Mouse (Mus musculus): Measurements from ENCODE around the gene Vrk3. TPM values are rescaled to one million over a fixed set of nuclear protein-coding genes. Genes with fewer than 3 reads are reported as not detected.
"Not testable (repeated sequence)": the region's sequence is repeated elsewhere in the genome, so short reads cannot be mapped to it uniquely, and the experiment has no call there.

Vrk3 gene
- 10 to 100 TPM; 26.8 to 33.5 (median 30.9) TPM for total RNA-seq (2022)

DNA sequence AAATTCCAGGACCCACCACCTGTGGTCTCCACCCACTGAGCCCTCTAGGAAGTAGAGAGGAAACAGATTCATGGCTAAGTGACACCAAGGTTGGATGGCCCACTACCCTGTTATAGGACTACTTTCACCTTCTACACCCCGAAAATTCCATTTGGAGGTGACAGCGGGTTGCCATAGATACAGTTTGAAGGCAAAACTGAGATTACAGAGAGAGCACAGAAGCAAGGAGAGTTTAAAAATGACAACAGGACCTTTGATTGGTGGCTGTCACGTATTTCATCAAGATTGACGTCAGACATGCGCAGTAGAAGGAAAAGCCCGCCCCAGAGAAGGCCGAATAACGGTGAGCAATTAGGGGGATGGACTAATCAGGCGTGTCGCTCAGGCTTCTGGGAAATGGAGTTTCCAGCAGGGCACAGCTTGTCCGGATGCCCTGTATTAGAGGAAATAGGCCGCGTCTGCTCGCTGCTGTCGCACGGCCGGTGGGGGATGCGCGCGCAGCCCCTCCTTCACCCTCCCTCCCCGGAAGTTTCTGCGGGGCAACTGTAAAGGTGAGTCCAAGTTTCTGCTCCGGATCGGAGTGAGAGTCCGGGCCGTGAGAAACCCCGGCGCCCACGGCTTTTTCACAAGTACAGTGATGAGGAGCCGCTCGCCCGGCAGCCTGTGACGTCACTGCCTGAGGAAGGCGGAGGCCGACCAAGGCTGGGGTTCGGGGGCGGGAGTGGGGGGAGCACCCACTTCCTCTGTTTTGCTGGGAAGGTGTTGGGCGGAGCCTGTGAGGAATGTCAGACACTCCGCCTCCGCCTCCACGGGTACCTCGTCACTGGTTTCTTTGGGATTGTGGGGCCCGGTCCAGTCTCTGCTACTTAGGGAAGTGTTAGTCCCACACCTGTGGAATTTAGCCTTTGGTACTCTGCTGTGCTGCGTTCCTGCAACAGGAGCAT, at the start of gene Vrk3:
Vrk3 (plus strand) TSS at position 313 of the 944 bp plus-strand sequence.
- DNase-seq (ENCODE audit: low spot score in 2 of 2) = peak; percentile 83 to 95

DNA sequence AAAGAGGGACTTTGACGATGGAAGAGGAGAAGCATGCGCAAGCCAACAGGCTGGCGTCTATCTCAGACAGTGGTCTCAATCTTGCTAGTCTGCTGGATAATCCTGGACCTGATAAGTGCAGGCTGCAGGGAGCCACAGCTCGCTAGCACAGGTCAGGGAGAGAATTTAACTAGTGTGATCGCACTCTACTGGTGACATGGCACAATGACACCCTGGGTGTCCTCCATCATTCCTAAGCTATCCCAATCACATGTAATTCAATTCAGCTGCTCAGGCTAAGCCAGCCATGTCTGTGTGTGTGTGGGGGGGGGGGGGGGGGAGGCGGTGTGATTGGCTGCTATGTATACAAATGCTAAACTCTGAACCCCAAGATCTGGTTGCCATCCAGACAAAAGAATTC, 46.3 kb upstream of the Vrk3 start:
- DNase-seq (ENCODE audit: low spot score in 2 of 2) = no peak

DNA sequence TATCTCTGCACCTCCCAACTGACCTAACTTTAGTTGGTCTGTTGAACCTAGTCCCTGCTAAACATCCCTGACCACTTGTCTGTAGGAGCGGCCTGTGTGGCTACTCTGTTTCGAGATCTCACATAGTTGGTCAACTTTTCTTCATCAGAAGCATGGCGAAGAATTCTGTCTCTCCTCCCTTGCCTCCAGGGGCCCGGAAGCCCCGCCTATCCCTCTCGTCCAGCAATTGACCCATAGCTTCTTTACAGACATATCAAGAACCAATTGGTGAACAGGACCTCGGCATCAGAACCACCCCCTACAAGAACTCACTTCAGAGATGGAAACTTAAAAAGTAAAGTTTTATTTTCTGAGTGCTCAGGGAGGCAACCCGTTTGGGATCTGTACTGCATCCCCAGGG, 45.2 kb upstream of the Vrk3 start:
- DNase-seq (ENCODE audit: low spot score in 2 of 2) = no peak

DNA sequence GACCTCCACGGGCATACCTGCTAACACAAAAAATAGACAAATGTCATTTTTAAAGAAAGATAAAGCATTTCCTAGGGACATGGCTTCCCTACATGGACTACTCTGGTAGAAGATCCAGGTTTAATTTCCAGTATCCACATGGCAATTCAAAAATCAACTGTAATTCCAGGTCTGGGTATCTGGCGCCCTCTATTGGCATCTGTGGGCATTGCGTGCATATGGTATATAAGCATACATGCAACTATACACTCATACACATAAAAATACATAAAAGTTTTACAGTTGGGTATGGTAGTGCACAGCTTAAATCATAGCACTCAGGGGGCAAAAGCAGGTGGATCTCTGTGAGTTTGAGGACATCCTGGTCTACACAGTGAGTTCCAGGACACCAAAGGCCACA, 43.9 kb upstream of the Vrk3 start:
- DNase-seq (ENCODE audit: low spot score in 2 of 2) = peak in 1 of 2 experiments; percentile 17

DNA sequence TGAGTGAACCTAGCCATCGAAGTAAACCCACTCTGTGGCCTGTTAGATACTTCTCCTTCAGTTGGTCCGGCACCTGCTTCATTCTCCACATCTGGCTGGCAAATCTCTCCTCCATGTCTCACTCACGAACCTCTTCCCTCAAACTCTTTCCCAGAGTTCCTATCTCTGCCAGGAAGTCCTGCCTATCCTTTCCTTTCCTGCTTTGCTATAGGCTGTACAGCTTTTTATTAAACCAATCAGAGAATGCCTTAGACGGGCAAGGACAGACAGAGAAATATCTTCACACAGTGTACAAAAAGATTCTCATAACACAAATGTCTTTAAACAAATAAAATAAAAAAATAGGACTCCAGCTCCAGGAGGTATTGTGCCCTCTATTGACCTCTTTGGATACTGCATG, 43.1 kb upstream of the Vrk3 start:
- no peak for DNase-seq (ENCODE audit: low spot score in 2 of 2)

DNA sequence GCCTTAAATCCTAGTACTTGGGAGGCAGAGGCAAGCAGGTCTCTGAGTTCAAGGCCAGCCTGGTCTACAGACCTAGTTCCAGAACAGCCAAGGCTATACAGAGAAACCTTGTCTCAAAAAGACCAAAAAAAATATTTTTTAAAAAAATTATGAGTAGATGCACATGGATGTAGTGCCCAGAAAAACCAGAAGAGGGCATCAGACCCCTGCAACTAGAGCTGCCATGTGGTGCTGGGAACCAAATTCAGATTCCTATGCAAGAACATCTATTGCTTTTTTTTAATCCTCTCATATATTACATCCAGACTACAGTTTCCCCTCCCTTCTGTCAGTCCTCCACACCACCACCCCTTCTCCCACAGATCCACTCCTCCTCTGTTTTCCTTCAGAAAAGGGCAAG, 41.9 kb upstream of the Vrk3 start:
- no peak for DNase-seq (ENCODE audit: low spot score in 2 of 2)

DNA sequence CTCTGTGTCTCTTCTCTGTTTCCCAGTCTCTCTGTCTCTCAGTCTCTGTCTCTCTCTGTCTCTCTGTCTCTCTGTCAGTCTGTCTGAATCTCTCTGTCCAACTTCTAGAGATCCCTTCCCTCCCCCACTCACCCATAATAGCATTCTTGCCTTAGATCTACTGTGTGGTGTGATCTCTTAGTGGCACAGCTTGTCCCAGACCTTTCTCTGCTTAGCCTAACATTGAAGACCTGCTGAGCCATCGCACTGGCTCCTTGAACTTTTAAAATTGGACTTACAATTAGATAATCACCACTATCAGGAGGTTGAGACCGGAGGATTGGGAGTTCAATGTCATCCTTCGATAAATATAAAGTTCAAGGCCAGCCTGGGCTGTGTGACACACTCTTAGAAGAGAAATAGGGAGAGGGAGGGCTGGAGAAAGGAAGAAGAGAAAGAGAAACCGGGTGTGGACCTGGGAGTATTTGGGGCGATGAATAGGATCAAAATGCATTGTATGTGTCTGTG, 41.0 kb upstream of the Vrk3 start:
- no peak for DNase-seq (ENCODE audit: low spot score in 2 of 2)

DNA sequence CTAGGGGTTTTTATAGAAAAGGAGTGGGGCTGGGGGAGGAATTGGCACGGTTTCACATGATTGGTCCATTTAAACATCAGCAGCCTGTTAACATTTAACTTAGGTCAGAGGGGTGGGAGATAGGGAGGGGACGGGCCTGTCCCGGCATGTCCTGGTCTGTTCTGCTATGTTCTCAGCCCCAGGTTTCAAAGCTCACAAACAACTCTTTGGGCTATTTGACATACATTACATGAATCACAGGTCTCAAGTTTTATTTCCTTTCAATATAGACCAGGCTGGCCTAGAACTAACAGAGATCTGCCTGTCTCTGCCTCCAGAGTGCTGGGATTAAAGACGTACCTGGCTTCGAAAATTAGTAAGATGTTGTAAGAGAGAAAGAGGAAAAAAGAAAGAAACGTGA, 40.1 kb upstream of the Vrk3 start:
- not testable (repeated sequence) for DNase-seq (ENCODE audit: low spot score in 2 of 2)

DNA sequence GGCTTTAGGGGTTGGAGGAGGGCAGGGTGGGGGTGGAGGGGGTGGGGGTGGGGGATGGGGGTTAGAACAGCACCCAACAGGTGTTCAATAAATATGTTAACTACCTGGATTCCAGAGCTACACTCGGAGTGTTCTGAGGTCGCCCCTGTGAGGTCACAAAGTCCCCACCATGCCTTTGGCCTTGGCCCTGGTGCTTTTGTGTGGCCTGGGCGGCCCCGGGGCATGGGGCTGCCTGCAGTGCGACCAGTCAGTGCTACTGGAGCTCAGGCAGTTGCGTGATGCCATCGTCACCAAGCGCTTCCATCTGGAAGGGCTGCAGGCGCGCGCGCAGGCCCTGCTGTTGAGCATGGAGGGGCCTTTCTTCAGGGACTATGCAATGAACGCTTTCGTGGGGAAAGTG, 39.6 kb upstream of the Vrk3 start, which contains the start of gene Izumo2:
Izumo2 (plus strand) TSS at position 169 of the 400 bp plus-strand sequence.
- no peak for DNase-seq (ENCODE audit: low spot score in 2 of 2)

DNA sequence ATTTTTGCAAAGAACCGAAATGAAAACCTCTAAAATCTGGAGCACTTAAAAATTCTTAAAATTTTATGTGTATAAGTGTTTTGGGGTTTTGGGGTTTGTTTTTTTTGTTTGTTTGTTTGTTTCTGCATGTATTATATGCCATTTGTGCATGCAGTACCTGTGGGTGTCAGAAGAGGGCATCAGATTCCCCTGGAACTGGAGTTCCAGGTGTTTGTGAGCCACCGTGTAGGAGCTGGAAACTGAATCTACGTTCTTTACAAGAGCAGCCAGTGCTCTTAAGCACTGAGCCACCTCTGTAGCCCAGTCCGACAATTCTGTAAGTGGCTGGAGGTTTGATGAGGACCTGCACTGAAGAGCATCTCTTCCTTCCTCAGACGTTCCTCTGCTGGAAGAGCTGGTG, 38.3 kb upstream of the Vrk3 start:
- no peak for DNase-seq (ENCODE audit: low spot score in 2 of 2)

DNA sequence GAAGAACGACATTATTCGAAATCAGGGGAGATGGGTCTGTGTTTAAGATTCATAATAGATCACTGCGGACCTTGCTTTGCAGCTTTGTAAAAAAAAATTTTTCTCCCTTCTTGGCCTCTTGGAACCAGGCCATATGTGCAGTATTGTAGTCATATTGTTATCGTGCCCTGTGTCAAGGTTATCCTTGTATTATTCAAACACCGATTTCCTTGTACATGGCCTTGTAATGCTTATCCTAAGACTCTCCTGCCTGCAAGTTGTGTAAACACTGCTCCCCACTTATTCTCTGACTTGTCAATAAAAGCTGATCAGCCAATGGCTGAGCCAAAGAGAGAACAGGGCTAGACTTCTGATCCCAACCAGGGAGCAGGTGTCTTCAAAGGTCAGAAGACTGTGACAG, 26.2 kb upstream of the Vrk3 start:
- DNase-seq (ENCODE audit: low spot score in 2 of 2) = no peak

DNA sequence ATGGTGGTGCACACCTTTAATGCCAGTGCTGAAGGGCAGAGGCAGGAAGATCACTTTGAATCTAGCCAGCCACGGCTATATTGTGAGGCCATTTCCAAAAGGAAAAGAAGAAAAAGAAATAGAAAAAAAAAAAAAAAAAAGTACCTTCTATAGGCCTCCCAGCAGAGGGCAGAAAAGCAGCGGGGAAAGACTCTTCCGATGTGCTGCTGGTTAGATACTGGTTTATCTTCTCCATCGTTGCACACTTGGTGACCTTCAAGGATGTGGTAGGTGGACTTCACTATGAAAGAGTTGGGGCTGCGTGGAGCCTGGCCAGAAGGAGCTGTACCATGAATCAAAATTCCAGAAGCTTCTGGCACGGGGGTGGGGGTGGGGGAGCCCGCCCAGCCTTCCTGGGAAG, 23.9 kb upstream of the Vrk3 start:
- no peak for DNase-seq (ENCODE audit: low spot score in 2 of 2)

DNA sequence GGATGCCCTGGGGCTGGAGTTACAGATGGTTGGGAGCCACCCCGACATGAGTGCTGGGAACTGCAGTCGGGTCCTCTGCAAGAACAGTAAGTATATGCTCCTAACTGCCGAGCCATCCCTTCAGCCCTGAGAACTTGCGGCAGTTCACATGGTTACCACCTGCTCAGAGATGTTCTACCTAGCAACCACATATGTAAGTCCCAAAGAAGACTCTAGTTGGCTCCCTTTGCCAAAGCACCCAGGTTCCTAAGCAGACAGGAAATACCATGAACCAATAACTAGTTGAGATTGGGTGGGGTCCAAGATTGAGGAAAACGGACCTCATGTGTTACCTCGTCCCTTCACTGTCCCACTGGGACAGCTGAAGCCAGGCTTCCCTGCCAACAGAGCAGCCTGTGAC, 21.9 kb upstream of the Vrk3 start:
- DNase-seq (ENCODE audit: low spot score in 2 of 2) = peak in 1 of 2 experiments; percentile 18

DNA sequence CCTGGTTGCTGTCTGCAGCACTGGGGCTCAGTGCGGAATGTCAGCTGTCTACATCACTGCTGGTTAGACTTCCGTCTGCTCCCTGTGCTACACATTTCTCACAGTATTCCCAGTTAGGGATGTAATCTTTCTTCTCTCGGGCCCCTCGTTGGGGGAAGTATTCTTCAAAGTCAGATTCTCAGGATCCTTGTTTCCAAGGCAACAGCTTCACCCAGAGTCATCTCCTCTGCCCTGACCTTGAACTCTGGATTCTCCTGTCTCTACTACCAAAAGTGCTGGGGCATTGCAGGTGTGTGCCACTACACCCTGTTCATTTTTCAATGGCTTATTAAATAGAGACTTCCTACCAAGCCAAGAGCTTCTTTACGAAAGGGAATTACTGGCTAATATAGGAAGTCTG, 21.1 kb upstream of the Vrk3 start:
- DNase-seq (ENCODE audit: low spot score in 2 of 2) = no peak

DNA sequence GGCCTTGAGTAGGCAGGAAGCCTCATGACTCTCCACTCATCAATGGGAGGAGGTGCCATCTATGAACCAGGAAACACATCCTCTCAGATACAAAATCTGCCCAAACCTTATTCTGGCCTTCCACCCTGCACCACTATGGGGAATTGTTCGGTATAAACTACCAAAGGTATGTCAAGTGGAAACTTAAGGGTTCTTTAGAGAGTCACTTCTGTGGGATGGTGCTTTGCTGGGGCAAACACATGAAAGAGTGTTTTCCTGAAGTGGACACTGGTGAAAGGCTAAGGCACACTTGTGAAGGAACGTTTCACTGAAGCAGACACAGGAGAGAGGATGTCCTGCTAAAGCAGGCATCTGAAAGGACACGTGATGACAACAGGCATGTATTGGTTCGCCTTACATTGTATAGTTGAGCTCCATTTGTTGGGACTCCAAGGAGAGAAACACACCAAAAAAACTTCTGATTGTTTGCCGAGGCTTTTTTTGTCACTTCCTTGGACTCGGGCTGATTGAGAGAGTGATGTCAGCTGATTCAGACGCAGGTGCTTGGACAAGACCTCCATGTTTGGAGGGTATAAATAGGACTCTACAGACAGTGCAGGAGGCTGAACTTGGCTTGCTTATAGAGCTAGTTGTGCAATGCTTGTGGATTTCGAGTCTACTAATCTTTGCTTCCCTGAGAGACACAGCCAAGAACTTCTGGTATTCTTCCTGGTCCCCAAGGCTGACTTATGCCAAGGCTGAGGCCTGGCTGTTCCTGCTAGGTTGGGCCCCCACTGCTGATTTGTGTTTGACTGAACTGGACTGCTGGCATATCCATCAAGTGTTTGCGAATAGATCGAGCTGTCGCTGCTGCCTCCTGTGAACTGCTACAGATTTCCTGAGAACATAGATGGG, 19.9 kb upstream of the Vrk3 start:
- no peak for DNase-seq (ENCODE audit: low spot score in 2 of 2)

DNA sequence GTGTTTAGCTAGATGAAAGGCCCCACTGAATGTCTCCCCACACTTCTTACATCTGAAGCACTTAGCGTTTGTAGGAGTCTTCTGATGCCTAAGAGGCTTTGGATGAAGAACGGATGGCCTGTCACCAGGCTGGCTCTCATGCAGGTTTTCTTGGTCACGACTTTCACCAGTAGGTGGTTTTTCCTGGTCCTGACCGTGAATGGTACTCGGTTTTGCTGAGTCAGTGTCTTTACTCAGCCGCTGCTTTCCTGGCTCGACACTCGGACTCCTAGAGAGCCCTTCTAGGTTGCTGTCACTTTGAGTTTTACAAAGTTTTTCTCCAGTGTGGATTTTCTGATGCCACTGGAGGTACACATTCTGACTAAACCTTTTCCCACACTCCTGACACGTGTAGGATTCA, 14.5 kb upstream of the Vrk3 start:
- no peak for DNase-seq (ENCODE audit: low spot score in 2 of 2)

DNA sequence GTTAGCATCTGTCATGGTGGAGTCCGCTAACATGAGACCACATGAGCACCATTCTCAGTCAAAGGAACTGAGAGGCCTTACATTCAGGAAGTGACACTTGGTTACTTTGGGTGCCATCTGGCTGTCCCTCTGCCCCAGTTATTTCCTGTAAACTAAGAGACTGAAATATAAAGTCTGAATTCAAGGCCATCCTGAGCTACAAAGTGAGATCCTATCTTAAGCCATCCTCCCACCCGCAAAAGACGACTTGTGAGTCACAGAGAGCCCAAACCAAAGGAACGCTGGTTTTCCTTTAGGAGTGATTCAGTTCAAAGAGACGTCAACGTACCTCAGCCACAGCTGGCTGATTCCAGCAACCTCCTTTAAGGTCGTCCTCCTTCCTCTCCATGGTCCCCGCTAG, 6.9 kb upstream of the Vrk3 start:
- no peak for DNase-seq (ENCODE audit: low spot score in 2 of 2)

DNA sequence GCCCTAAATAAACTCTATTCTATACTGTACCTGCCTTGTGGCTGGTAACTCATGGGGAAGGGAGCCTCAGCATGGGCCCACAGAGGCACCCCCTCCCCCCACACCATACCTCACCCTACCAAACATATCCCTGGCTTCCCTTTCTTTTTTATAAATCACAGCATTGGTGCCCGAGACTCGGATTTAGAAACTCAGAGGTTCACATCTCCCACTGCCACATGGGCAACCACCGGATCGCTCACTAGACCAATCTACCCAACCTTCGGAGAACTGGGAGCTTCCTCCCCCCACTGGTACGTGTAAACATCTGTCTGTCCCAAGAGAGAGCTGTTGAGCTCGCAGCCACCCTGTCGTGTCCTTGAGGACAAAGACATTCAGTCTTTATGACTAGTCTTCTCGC, 3.9 kb upstream of the Vrk3 start:
- DNase-seq (ENCODE audit: low spot score in 2 of 2) = no peak

DNA sequence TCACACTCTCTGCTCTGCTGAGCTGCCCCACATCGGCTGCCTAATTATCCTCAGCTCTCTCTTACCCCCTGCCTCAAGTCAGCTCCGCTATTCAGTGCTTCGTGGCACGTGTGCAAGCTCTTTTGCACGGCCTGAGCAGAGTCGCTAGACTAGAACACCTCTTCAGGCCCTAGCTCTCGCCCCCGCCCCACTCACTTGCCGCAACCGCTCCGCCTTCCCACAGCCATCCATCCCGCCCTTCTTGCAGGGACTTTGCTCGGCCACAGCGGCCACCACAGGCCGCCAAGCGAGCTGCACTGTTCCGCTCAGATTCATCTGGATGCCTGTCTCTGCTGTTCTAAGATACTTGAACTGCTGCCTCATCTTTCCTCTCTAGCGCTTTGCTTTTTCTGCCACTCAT, 3.1 kb upstream of the Vrk3 start:
- peak; percentile 32 to 56 for DNase-seq (ENCODE audit: low spot score in 2 of 2)

DNA sequence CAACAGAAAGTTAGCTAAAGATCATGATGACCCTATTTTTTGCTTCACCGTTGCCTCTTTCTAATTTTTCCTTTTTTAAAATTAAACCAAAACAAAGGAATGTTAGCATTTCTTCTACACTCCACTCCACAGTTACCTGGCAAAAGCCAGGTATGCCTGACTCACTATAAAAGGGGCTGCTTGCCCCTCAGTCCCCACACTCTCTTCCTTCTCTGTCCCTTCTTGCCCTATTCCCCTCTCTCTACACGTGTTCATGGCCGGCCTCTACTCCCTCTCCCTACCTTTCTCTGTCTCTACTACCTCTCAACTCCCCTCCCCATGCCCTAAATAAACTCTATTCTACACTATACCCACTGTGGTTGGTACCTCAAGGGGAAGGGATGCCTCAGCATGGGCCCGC, 1.1 kb upstream of the Vrk3 start:
- DNase-seq (ENCODE audit: low spot score in 2 of 2) = no peak

DNA sequence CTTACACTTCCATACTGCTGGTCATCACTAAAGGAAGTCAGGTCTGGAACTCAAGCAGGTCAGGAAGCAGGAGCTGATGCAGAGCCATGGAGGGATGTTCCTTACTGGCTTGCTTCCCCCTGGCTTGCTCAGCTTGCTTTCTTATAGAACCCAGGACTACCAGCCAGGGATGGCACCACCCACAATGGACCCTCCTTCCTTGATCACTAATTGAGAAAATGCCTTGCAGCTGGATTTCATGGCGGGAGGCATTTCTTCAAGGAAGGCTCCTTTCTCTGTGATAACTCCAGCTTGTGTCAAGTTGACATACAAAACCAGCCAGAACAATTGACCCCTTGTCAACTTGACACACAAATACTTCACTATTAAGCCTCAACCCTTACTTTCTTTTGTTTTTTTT, 2.7 kb downstream of the Vrk3 start, which contains the start of gene Zfp473:
Zfp473 (minus strand) TSS at position 101 of the 400 bp plus-strand sequence.
- not testable (repeated sequence) for DNase-seq (ENCODE audit: low spot score in 2 of 2)

DNA sequence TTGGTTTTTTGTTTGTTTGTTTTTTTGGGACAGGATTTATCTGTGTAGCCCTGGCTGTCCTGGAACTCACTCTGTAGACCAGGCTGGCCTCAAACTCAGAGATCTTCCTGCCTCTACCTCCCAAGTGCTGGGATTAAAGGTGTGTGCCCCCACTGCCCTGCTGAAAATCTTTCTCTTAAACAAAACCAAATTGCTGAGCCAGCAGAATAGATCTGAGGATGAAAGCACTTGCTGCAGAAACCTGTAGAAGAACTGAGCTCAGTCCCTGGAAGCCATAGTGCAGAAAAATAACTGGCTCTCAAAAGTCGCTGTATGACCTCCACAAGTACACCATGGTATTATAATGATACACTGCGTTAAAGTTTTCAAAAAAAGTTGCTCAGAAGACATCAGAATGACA, 9.0 kb downstream of the Vrk3 start:
- DNase-seq (ENCODE audit: low spot score in 2 of 2) = no peak
